Mouse (Mus musculus): ENCODE results near the gene Habp4.
A peak's percentile ranks its signal among the peaks of the same experiment; 100 is the strongest.

Gene Habp4

DNA sequence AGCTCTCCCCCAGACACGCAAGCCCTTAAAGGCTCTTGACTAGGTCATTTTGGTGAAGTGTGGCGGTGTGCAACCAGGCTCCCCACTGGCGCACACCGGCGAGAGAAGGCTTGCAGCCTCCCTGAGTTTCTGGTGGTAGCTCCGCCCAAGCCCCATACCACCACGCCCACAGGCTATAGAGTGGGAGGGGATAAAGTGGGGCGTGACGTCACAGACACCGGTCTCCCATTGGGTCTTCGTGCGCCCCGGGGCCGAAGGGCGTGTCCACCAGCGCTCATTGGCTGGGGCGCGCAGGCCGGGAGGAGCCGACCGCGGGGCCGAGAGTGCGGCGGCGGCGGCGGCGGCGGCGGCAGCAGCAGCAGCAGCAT is at the start of gene Habp4:
Gene Habp4 (plus strand): TSS at position 277 of the 368 bp plus-strand sequence.
- DNase-seq (ENCODE audit: low spot score) = peak; percentile 99

DNA sequence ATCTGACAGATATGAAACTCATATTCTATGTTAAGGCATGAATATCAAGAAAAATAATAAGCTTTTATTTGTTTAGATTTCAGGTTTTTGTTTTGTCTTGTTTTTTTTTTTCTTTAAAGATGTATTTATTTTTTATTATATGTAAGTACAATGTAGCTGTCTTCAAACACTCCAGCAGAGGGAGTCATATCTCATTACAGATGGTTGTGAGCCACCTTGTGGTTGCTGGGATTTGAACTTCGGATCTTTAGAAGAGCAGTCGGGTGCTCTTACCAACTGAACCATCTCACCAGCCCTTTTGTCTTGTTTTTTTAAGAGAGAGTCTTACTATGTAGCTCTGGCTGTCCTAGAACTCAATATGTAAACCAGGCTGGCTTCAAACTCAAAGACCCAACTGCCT is 44.2 kb upstream of the Habp4 start:
- DNase-seq (ENCODE audit: low spot score) = no peak

DNA sequence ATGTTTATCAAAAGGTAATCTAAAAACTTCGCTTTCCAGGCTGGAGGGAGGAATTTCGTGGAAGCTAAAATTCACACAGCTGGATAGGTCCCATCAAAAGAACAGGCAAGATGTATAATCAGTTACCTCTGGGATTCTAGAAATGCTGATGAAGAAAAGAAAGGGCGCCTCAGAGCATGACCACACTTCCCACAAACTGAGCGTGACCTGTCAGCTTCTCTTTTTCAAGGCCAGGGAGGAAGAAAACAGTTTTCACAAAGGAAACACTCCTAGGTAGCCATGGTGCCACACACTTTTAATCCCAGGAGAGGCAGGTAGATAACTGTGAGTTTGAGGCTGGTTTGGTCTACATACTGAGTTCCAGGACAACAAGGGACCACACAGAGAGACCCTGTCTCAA is 40.9 kb upstream of the Habp4 start:
- DNase-seq (ENCODE audit: low spot score) = no peak

DNA sequence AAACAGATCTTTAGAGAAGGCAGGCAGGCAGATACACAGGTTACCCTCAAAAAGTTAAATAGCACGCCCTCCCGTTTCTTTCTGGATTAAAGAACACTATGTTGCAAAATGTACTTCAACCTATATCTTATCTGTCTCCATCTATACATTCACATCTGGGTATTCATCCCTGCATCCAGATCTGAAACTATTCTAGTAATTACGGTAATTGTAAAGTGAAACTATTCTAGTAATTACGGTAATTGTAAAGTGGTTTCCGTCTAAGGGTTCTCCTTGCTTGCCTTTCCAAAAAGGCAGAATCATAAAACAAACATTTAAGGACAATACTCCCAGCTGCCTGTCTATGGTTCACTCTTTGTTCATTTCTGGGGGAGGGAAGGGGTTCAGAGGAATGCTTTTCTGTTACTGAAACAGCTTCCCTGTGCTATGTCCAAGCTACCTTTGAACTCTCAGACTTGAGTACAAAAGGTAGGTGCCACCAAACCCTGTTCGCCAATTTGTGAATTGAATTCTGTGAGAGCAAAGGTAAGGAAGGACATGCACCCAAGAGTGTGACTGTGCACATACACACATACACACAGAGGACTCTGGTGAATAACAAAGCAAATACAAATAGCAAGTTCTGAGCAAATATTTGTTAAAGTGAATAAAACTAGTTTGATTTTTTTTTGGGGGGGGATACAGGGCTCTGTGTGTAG is 38.0 kb upstream of the Habp4 start:
- DNase-seq (ENCODE audit: low spot score) = no peak

DNA sequence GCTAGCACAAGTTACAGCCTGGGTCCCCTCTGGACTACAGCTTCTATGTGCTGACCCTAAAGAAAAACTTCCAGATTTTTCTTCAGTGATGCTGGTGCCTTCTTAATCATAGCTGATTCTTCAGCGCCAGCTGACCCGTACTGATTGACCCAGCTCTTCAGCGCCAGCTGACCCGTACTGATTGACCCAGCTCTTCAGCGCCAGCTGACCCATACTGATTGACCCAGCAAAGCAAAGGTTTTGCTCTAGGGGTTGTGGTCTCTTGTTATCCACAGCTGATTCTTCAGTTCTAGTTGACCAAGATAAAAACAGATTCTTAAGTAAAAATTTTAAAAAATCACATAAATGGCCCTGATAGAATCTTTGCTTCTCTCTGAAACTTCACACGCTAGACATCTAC is 36.7 kb upstream of the Habp4 start:
- no peak for DNase-seq (ENCODE audit: low spot score)

DNA sequence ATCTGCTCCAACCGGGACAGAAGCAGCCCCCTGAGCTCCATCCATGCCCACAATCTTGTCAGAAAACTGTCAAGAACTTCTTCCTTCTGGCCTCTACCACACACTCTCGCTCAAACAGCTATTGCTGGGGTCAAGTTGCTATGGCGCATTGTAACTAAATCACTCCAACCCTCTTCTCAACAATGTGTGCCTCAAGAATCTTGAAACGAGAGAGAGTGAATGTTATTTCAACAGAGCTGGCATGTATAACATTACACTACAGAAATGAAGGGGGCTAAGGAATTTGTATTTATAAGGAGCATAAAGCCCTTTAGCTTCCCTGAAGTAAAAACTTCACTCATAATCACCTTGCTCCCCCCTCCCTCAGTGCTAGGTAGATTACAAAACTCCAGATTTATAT is 35.3 kb upstream of the Habp4 start:
- no peak for DNase-seq (ENCODE audit: low spot score)

DNA sequence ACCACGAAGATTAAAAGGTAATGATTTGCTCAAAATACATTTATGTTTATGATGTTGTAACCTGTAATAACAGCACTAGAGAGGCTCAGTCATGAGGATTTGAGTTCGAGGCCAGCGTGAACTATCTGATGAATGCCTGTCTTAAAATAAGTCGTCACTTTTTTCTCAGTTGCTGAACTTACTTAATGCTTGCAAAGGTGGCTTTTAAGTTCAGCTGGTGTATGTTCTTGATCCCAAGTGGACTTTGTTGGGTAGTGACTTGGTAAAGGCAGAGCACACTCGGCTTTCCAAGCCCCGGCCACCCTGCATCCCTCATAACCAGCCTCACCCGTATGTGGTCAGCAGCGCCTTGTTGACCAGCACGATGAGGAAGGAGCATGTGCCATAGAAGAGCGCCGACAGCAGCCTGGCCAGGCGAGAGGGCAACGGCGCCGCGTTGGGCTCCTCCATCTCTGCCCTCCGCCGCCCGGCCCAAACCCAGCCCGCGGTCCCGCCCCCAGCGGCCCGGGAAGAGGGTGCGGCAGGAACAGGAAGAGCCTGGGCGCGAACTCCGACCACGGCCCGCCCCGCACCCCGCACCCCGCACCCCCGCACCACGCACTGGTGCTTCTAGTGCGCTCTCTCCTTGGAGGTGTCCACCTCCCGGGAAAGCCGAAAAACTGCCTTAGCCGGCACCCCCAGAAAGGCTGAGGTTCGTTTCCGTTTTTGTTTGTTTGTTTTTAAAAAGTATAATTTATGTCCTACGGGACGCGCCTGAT is 32.6 kb upstream of the Habp4 start, which contains the start of gene Slc35d2:
Gene Slc35d2 (minus strand): TSS at position 511 of the 758 bp plus-strand sequence.
- peak; percentile 11 for DNase-seq (ENCODE audit: low spot score)

DNA sequence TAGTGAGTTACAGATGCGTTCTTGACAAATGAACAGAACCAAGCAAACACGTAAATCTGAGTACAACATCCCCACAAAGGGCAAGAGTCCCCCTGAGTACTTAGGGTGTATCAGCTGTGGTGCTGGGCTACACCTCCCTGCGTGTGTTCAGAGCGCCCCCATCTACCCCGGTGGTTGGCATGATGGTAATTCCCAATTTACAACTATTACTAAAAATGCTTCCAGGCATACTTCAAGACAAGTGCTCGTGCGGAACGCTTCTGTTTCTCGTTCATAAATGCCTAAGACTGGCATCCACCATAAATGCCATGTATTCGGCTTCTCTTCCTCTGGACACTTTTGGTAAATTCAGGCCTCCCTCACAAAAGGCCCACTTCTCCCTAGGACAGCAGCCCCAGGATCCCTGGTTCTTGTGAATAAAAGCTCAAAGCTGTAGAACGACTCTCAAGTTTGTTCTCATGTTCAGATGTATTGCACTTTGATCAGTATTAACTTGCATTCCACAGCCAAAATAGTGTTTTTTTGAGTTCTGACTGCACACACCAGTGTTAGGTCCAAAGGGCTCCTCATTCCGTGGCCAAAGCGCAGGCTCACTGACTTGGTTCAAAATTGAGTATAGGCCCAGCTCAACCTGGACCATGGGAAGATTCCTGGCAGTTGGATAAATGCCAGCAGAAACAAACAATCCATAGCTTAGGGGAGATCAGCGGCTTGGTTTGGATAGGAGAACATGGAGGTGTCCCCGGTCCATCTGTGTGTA is 31.8 kb upstream of the Habp4 start:
- DNase-seq (ENCODE audit: low spot score) = peak; percentile 32

DNA sequence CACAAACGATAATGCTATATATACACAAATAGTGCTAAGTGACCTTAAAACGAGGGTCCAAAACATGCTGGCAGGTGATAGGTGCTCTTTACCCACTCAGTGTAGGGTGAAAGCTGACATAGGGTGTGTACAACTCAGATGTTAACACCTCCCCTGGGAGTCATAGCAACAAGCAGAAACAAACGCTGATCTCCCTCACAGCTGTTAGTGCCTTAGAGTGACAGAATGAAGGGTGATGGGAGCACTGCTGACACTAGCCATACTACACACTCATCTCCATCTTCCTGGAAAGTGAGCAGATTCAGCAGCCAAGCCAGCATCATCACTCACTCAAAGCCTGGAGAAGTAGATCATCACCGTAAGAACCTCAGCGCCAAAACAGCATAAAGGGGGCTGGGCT is 11.5 kb upstream of the Habp4 start:
- DNase-seq (ENCODE audit: low spot score) = no peak

DNA sequence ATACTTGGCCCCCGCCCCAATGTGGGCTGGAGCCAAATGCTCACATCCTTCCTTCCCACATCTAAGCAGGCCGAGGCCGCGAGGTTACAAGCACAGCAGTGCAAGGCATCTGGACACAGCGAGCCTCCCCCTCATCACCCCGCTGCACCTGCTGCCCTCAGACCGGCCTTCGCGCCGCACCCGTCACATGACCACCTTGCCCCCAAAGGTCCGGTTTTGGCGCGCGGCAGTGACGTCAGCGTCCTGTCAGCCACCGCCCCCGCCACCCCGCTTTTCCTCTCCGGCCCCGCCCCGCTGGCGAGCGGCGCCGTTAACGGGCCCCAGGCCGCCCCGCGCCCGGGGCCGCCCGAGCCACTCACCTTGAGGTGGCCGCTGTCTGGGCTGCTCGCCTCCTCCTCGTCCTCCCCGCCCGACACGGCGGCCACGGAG is 9.4 kb upstream of the Habp4 start:
- DNase-seq (ENCODE audit: low spot score) = peak; percentile 67

DNA sequence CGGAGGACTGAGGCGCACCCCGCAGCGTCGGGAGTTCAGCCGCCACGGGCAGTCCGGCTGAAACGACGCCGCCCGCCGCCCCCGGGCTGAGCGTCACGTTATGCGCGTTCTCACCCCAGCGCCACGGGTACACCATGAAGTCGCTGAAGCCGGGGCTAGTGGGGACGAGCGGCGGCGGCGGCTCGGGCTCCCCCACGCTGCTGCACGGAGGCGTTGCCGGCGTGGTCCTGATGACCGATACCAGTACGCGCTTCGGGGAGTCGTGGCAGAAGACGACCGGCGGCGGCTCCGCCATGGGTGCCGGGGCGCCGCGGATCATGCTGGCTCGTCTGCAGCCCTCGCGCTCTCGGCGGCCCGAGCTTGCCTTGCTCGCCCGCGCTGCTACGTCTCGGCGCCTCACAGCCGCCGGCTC is 8.9 kb upstream of the Habp4 start:
- peak; percentile 31 for DNase-seq (ENCODE audit: low spot score)

DNA sequence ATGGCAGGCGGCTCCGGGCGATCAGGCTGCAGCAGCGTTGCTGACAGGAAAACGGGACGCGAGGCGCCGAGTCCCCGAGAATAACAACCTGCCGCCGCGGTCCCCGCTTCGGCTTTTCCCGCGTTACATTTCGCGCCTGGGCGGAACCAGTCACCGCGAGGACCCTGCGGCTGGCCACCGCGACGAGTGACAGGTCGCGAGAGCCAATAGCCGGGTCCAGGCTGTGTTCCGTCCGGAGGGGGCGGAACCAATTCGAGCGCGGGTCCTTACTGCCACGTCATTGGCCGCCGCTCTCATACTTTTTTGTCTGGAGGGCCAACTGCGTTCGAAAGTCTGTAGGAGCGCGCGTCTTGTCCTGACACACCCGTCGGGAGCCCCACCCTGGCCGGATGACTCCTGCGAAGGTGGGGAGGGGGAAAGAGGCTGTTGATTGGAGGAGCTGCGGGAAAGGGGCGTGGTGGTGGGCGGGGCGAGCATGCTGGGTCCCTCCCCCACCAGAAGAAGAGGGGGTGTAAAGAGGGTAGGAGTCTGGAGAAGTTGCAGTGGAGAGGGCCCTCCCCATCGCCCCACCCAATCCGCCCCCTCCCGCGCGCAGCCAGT is 8.4 kb upstream of the Habp4 start, which contains the start of gene Zfp367:
Gene Zfp367 (minus strand): TSS at position 120 of the 600 bp plus-strand sequence.
- peak; percentile 96 for DNase-seq (ENCODE audit: low spot score)

DNA sequence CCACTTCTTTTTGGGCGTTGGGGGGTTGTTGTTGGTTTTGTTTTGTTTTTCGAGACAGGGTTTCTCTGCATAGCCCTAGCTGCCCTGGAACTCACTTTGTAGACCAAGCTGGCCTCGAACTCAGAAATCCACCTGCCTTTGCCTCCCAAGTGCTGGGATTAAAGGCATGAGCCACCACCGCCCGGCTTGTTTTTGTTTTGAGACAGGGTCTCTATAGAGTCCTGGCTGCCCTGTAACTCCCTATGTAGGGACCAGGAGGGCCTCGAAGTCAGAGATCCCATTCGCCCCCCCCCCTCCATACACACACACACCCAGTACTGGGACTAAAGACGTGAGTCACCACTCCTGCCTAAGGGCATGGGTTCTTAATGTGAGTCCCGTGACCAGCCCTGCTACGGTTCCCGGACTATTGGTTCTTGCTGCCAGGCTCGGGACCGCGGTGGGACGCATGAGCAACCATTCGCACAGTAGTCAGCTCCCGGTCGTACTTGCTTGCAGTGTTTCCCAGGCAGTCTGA is 7.8 kb upstream of the Habp4 start:
- DNase-seq (ENCODE audit: low spot score) = no peak

DNA sequence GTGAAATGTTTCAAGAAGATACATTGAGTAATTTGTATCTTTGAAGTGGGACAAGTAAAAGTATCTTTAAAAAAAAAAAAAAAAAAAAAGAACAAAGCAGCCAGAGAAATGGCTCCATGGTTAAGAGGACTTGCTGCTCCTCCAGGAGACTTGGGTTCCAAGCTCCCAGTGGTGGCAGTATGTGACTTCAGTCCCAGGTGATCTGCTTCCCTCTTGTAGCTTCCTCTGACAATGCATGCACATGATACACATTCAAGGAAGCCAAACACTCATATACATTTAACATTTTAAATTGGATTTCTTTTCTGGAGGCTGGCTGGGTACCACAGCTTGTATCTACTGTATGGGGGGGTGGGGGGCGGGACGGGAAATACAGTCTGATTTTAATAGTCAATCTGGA is 7.0 kb upstream of the Habp4 start:
- no peak for DNase-seq (ENCODE audit: low spot score)

DNA sequence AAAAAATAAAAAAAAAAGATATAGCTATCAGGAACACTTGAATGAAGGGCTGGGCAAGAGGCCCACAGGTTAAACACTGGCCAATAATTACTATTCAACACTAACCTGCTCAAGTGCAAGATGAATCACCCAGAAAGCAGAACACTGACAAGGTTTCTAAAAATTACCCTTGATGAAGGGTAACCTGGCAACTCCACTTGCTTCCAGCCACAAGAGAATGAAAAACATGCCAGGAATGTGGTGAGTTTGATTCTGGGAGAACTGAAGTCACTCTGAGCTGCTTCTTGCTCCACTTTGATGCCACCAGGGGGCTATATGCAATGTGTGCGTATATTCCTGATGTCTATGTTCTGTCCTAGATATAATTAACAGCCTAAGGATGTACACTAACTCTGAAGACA is 6.5 kb upstream of the Habp4 start:
- DNase-seq (ENCODE audit: low spot score) = no peak

DNA sequence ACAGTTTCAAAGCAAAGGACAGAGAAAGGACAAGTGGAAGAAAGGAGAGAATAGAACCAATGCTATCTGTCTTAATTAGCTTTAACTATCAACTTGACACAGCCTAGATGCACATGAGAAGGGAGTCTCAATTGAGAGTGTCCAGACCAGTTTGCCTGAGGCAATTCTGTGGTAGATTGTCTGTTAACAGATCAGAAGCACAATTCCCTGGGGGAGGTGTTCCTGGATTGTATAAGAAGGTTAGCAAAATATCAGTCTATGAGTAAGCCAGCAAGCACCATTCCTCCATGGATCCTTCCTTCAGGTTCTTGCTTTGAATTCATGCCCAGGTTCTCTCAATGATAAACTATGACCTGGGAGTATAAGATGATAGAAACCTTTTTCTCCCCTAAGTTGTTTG is 4.7 kb upstream of the Habp4 start:
- no peak for DNase-seq (ENCODE audit: low spot score)

DNA sequence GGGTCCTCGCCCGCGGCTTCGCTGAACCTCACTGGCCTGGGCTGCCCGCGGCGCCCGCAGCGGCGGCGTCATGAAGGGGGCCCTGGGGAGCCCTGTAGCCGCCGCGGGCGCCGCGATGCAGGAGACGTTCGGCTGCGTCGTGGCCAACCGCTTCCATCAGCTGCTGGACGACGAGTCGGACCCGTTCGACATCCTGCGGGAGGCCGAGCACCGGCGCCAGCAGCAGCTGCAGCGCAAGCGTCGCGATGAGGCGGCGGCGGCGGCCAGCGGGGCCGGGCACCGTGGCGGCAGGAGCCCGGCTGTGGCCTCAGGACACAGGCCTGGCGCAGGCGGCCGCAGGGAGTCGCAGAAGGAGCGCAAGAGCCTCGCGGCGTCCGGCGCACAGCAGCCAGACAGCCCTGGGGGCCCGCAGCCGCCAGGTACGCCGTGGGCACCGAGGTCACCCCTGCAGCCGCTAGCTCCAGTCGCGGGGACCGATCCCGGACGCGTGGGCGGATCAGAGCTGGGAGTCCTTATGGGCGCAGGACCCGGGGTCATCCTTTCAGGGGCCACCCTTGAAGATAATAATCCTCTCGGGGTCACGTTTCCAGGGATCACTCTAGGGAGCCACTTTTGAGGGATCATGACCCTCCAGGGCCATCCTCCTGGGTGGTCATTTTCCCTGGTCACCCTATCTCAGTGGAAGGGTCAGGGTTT is 440 bp downstream of the Habp4 start:
- peak; percentile 55 for DNase-seq (ENCODE audit: low spot score)

DNA sequence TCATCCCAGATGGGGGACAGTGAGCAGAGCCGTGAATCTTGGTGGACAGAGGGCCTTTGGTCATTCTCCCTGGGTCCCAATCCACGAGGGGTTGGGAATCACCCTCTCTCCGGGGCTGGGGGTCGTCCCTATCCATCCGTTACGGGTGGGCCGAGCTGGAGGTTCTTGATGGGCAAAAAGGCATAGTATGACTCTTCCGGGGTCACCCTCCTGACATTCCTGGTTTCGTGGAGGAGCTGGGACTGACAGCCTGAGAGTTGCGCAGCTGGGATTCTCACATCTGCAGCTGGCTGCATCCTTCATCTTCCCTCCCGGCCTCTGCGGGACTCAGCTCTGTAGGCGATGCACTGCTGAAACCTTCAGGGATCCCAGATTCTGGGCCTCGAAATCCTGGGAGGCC is 1.0 kb downstream of the Habp4 start:
- DNase-seq (ENCODE audit: low spot score) = no peak

DNA sequence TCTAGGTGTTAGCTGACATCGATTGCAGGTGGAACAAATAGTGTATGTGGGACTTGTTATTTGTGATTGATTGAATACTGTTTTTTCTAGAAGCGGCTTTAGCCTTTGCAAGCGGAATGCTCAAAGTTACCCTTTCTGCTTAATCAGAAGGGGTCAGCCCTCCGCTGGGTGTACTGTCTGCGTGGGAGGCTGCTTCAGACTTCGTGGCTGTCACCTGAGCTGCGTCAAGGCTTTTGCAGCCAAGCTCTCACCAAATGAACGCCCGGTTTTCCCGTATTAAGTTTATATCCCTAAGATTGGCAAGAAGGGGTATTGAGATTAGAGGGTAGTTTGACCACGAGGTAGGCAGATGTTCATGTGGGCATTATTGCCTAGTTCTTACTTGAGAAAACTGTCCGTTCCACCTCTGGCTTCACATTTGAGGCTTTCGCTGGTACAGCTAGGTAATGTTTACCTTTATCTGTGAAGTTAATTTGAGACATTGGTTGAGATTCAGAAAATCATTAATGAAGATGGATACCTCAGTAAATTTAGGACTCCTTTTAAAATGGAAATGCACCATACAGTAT is 1.6 kb downstream of the Habp4 start:
- no peak for DNase-seq (ENCODE audit: low spot score)

DNA sequence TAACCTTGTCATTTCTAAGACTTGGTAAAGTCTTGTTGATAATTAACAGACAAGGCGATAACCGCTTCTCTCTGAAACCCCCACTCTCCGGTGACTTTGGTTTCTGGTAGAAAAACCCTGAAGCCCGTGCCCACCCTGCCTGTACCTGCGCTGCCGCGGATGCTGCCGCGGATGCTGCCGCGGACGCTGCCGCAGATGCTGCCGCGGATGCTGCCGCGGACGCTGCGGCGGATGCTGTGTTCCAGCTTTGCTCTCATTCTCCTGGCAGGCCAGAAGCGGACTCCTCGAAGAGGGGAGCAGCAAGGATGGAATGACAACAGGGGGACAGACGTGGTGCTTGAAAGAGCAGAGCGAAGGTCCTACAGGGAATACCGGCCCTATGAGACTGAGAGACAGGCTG is 8.1 kb downstream of the Habp4 start:
- no peak for DNase-seq (ENCODE audit: low spot score)

DNA sequence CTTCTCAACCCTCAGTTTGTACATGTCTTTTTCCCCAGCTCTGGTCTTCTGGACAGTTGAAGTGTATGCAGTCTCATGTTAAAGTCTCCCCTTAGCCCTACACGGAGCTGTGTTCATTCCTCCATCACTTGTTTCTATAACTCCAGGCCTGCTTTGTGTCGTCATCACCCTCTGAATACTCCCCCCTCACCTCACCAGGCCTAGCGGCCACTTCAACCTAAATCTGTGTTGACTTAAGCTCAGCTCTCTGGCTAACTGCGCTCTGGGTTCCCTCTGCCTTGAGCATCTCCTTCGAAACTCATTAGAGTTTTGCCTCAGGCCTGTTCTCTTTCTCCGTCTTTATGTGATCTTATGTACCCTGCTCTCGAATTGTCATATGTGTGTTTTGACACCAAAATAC is 16.4 kb downstream of the Habp4 start:
- DNase-seq (ENCODE audit: low spot score) = no peak
